Mouse (Mus musculus) limb, embryonic 11.5 days (tissue): ENCODE results near the gene Krtap27-1. TPM values are rescaled to one million over a fixed set of nuclear protein-coding genes. Genes with fewer than 3 reads are reported as not detected.

Experiments used
- ATAC-seq: fragments of 200-750 bp; cut with Nextera tagmentation; 2 replicates; pipeline ENCODE4 v1.8.0; 2017; ENCODE audit warnings: low read depth; ENCODE audit not compliant: insufficient number of reproducible peaks, low FRiP score, low TSS enrichment
- DNase-seq: peaks from one replicate; pipeline ENCODE4 v3.0.0-alpha.2; 2015; ENCODE audit warnings: low spot score
- H3K27ac ChIP-seq: fragments of 300-500 bp; sonication (generic); replicated peaks from 2 replicates; pipeline ENCODE4 v1.5.1; 2014; ENCODE audit warnings: low read depth, mild to moderate bottlenecking, low read length
- H3K27me3 ChIP-seq: fragments of 300-500 bp; sonication (generic); 2 replicates; pipeline ENCODE4 v1.6.1; 2014; ENCODE audit warnings: mild to moderate bottlenecking, low read length, mixed read lengths; ENCODE audit not compliant: control insufficient read depth, insufficient read depth
- H3K36me3 ChIP-seq: fragments of 300-500 bp; sonication (generic); 2 replicates; pipeline ENCODE4 v1.6.1; 2014; ENCODE audit warnings: mild to moderate bottlenecking, low read length, moderate library complexity, mixed read lengths; ENCODE audit not compliant: control insufficient read depth, insufficient read depth
- H3K4me1 ChIP-seq: fragments of 300-500 bp; sonication (generic); 2 replicates; pipeline ENCODE4 v1.6.1; 2014; ENCODE audit warnings: low read length, mixed read lengths; ENCODE audit not compliant: control insufficient read depth, insufficient read depth
- H3K4me2 ChIP-seq: fragments of 300-500 bp; sonication (generic); 2 replicates; pipeline ENCODE4 v1.6.1; 2014; ENCODE audit warnings: low read depth, mild to moderate bottlenecking, moderate library complexity; ENCODE audit not compliant: severe bottlenecking
- H3K4me3 ChIP-seq: fragments of 300-500 bp; sonication (generic); 2 replicates; pipeline ENCODE4 v1.5.1; 2014; ENCODE audit warnings: low read depth, low read length
- H3K9ac ChIP-seq: fragments of 300-500 bp; sonication (generic); 2 replicates; pipeline ENCODE4 v1.6.1; 2014; ENCODE audit warnings: mild to moderate bottlenecking, low read length
- H3K9me3 ChIP-seq: fragments of 300-500 bp; sonication (generic); 2 replicates; pipeline ENCODE4 v1.6.1; 2016; ENCODE audit warnings: low read length; ENCODE audit not compliant: control insufficient read depth
- WGBS: fragments of 180-500 bp; shearing (Covaris S2); extraction: QIAGEN DNeasy Blood & Tissue Kit; methylation state at CpG from one replicate; pipeline ENCODE4 v1.1.7; 2014; 5-methylcytosine and 5-hydroxymethylcytosine counted together
- polyA plus RNA-seq: library from polyadenylated mRNA; unstranded; fragments of >200 nt; fragmentation: Nextera tagmentation; extraction: Ambion mirVana; gene quantifications from 2 replicates; pipeline ENCODE4 v1.2.1, GENCODE M21; 2014

The Krtap27-1 gene
- polyA plus RNA-seq, 1 experiment from 2014 or later, result not detected

GRCm38 (mm10) chr16:88635142-88635541, 36.3 kb downstream of the Krtap27-1 start:
- H3K9ac ChIP-seq, result no peak overlapping the region
- ATAC-seq (no peak), DNase-seq (no peak)
- H3K4me3 ChIP-seq, result no peak overlapping the region
- H3K9me3 ChIP-seq, result no peaks in the 10 kb centered on the region
- no peak overlapping the region for H3K27ac ChIP-seq
- H3K36me3 ChIP-seq, result no peaks in the 10 kb centered on the region
- 29% methylated on average over 4 of the region's 4 CpGs for WGBS
- no peak overlapping the region for H3K4me2 ChIP-seq
- H3K27me3 ChIP-seq, result no peaks in the 10 kb centered on the region
- no peaks in the 10 kb centered on the region for H3K4me1 ChIP-seq

DNA sequence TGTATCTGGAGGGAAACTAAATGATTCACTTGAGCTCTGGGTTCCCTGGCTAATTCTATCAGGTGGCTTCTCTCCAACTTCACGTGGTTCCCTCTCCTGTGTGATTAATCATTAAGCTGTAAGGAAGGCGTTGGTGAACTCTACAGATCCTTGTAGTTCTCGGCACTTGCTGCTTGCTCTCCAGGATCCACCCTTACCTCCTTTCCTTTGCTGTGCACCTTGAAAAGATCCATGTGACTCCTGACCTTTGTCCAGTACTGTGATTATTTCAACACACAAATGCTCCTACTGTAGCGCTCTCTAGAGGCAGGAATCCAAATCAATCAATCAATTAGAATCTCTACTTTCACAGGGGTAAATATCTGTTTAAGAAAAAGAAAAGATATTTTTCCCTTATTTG, 40.0 kb downstream of the Krtap27-1 start:
- Histone ChIP-seq H3K27ac (no peak overlapping the region), H3K9me3 (no peaks in the 10 kb centered on the region), H3K4me2 (no peak overlapping the region), H3K36me3 (no peaks in the 10 kb centered on the region), H3K4me3 (no peak overlapping the region), H3K9ac (no peak overlapping the region), H3K27me3 (no peaks in the 10 kb centered on the region), H3K4me1 (no peaks in the 10 kb centered on the region)
- ATAC-seq (no peak), DNase-seq (no peak)
- WGBS, result 73% methylated on average over 4 of the region's 4 CpGs

DNA sequence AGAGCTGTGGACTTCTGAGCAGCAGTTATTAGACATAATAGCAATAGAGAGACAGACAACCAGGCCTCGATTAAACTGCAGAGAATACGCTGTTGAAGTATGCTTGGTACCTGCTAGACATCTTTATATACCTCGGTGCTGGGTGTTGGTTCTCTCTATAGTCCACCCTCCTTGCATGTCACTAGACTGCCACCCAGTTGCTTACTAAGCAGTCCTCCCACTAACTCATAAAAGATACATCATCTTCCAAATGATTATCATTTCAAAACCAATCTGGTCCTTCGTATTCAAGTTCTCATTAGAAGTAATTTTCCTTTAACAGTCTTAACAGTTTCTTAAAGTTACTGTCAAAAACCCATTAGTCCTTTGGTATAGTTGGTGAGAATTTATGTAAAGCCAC, 43.9 kb downstream of the Krtap27-1 start, which contains the start of gene 2310079G19Rik:
TSS of gene 2310079G19Rik (minus strand) at position 101 of the 400 bp plus-strand sequence.
- no peak within 1 kb of the TSS for H3K27ac ChIP-seq
- H3K36me3 ChIP-seq, result no peaks in the 10 kb centered on the region
- H3K4me3 ChIP-seq, result no peak within 1 kb of the TSS
- H3K4me1 ChIP-seq, result no peaks in the 10 kb centered on the region
- DNase-seq (no peak), ATAC-seq (no peak)
- H3K9me3 ChIP-seq, result no peaks in the 10 kb centered on the region
- no peaks in the 10 kb centered on the region for H3K27me3 ChIP-seq
- H3K9ac ChIP-seq, result no peak within 1 kb of the TSS
- WGBS, result 91% methylated on average over 4 of the region's 4 CpGs
- H3K4me2 ChIP-seq, result no peak within 1 kb of the TSS

Other genes starting within 250 kb of the Krtap27-1 start
- not detected in 2 replicates for gene Cldn17, start 164.7 kb downstream of the Krtap27-1 start, polyA plus RNA-seq
- 1.6 and 2.1 TPM in 2 replicates for gene Cldn8, start 108.5 kb downstream of the Krtap27-1 start, polyA plus RNA-seq
- 0.11 TPM in 1 of 2 replicates, not detected in the other for gene Krtap24-1, start 59.4 kb downstream of the Krtap27-1 start, polyA plus RNA-seq
- not detected in 2 replicates for gene 2310079G19Rik, start 44.0 kb downstream of the Krtap27-1 start, polyA plus RNA-seq
- not detected in 2 replicates for gene Krtap26-1, start 23.9 kb downstream of the Krtap27-1 start, polyA plus RNA-seq
- gene 2310061N02Rik, start 36.3 kb upstream of the Krtap27-1 start, polyA plus RNA-seq, result not detected in 2 replicates
- not detected in 2 replicates for gene Krtap13-1, start 57.2 kb upstream of the Krtap27-1 start, polyA plus RNA-seq
- gene Krtap13, start 80.0 kb upstream of the Krtap27-1 start, polyA plus RNA-seq, result not detected in 2 replicates
- not detected in 2 replicates for gene 2310034C09Rik, start 87.2 kb upstream of the Krtap27-1 start, polyA plus RNA-seq
- not detected in 2 replicates for gene 2310057N15Rik, start 102.5 kb upstream of the Krtap27-1 start, polyA plus RNA-seq
- gene Gm5965, start 106.2 kb upstream of the Krtap27-1 start, polyA plus RNA-seq, result not detected in 2 replicates
- gene Gm20741, start 140.5 kb upstream of the Krtap27-1 start, polyA plus RNA-seq, result not detected in 2 replicates
- gene Krtap15, start 148.5 kb upstream of the Krtap27-1 start, polyA plus RNA-seq, result 0.23 TPM in 1 of 2 replicates, not detected in the other
- not detected in 2 replicates for gene Krtap14, start 154.5 kb upstream of the Krtap27-1 start, polyA plus RNA-seq
- gene Krtap19-1, start 197.7 kb upstream of the Krtap27-1 start, polyA plus RNA-seq, result not detected in 2 replicates
- gene Krtap19-2, start 202.6 kb upstream of the Krtap27-1 start, polyA plus RNA-seq, result not detected in 2 replicates
- gene Krtap19-3, start 206.4 kb upstream of the Krtap27-1 start, polyA plus RNA-seq, result not detected in 2 replicates
- not detected in 2 replicates for gene Krtap19-4, start 213.4 kb upstream of the Krtap27-1 start, polyA plus RNA-seq
- not detected in 2 replicates for gene Krtap19-5, start 224.8 kb upstream of the Krtap27-1 start, polyA plus RNA-seq